Mouse (Mus musculus) heart, postnatal 0 days (tissue): Measurements from ENCODE around the gene Olfr54.
"Not testable (repeated sequence)": the region's sequence is repeated elsewhere in the genome, so short reads cannot be mapped to it uniquely, and the experiment has no call there.

ENCODE experiments used
- CTCF ChIP-seq: IDR thresholded peaks from 2 replicates; pipeline ENCODE4 v1.5.1; 2016; ENCODE audit warnings: antibody characterized with exemption, control low read depth, low read depth
- EP300 ChIP-seq: IDR thresholded peaks from 2 replicates; pipeline ENCODE4 v1.6.1; 2016; ENCODE audit warnings: antibody characterized with exemption, low read depth

DNA sequence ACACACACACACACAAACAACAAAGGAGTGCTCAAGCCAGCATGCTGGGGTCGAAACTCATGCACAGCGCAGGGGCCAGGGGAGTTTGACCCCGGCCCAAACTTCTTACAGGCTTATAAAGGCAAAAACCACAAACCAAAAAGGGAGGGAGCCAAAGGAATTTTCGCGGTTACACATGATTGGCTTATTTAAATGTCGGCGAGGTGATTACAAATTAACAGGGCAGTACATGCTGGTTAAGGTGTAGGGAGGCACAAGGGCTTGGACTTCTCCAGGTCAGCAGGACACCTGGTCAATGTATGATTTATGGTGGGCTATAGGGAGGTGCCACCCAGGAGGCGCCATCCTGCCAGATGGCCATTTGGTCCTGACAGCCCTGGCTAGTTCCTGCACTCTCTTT is 15.3 kb downstream of the Olfr54 start:
- not testable (repeated sequence) for TF ChIP-seq CTCF, EP300
